Mouse (Mus musculus): ENCODE results near the gene Psmb5.

Gene Psmb5

GRCm38 (mm10) chr14:54576241-54577088 is 41.4 kb downstream of the Psmb5 start:
- Histone ChIP-seq H3K4me3 (replicated peaks; ENCODE audit: low read length) (peak overlapping the region; percentile 97), H3K27me3 (ENCODE audit: insufficient read depth, low read length) (no peaks in the 10 kb centered on the region), H3K9me3 (ENCODE audit: low read length) (no peaks in the 10 kb centered on the region), H3K4me1 (replicated peaks; ENCODE audit: low read depth, low read length) (peaks cover 60% of the 10 kb centered on the region), H3K36me3 (ENCODE audit: insufficient read depth, low read length) (peaks cover 39% of the 10 kb centered on the region)
- TF ChIP-seq NANOG (IDR thresholded peaks at IDR 0.05; ENCODE audit: borderline replicate concordance, low read length) (no peak), CTCF (conservative IDR thresholded peaks at IDR 0.05; ENCODE audit: low read length) (no peak)

GRCm38 (mm10) chr14:54575631-54576030 is 42.2 kb downstream of the Psmb5 start:
- Histone ChIP-seq H3K4me3 (replicated peaks; ENCODE audit: low read length) (peak overlapping the region; percentile 97), H3K4me1 (replicated peaks; ENCODE audit: low read depth, low read length) (peaks cover 65% of the 10 kb centered on the region), H3K27me3 (ENCODE audit: insufficient read depth, low read length) (no peaks in the 10 kb centered on the region), H3K36me3 (ENCODE audit: insufficient read depth, low read length) (peaks cover 47% of the 10 kb centered on the region), H3K9me3 (ENCODE audit: low read length) (no peaks in the 10 kb centered on the region)
- TF ChIP-seq POU5F1 (IDR thresholded peaks at IDR 0.05; ENCODE audit: borderline replicate concordance, low read length) = no peak
- no peak for TF ChIP-seq NANOG (IDR thresholded peaks at IDR 0.05; ENCODE audit: borderline replicate concordance, low read length)
- no peak for TF ChIP-seq CTCF (conservative IDR thresholded peaks at IDR 0.05; ENCODE audit: low read length)

GRCm38 (mm10) chr14:54575031-54575430 is 42.8 kb downstream of the Psmb5 start:
- no peak for TF ChIP-seq NANOG (IDR thresholded peaks at IDR 0.05; ENCODE audit: borderline replicate concordance, low read length)
- TF ChIP-seq CTCF (conservative IDR thresholded peaks at IDR 0.05; ENCODE audit: low read length) = no peak
- no peak for TF ChIP-seq POU5F1 (IDR thresholded peaks at IDR 0.05; ENCODE audit: borderline replicate concordance, low read length)
- H3K4me3 ChIP-seq (replicated peaks; ENCODE audit: low read length) = peak overlapping the region; percentile 97
- H3K27me3 ChIP-seq (ENCODE audit: insufficient read depth, low read length) = no peaks in the 10 kb centered on the region
- H3K4me1 ChIP-seq (replicated peaks; ENCODE audit: low read depth, low read length) = peaks cover 69% of the 10 kb centered on the region
- H3K36me3 ChIP-seq (ENCODE audit: insufficient read depth, low read length) = peaks cover 53% of the 10 kb centered on the region
- no peaks in the 10 kb centered on the region for H3K9me3 ChIP-seq (ENCODE audit: low read length)

- H3K4me1 ChIP-seq (replicated peaks; ENCODE audit: low read depth, low read length) = peaks cover 69% of the 10 kb centered on the region
- peak overlapping the region; percentile 97 for H3K4me3 ChIP-seq (replicated peaks; ENCODE audit: low read length)
- TF ChIP-seq NANOG (IDR thresholded peaks at IDR 0.05; ENCODE audit: borderline replicate concordance, low read length) = no peak
- no peak for TF ChIP-seq POU5F1 (IDR thresholded peaks at IDR 0.05; ENCODE audit: borderline replicate concordance, low read length)
- no peak for TF ChIP-seq CTCF (conservative IDR thresholded peaks at IDR 0.05; ENCODE audit: low read length)
- H3K27me3 ChIP-seq (ENCODE audit: insufficient read depth, low read length) = no peaks in the 10 kb centered on the region
- H3K36me3 ChIP-seq (ENCODE audit: insufficient read depth, low read length) = peaks cover 61% of the 10 kb centered on the region
- no peaks in the 10 kb centered on the region for H3K9me3 ChIP-seq (ENCODE audit: low read length)
These were observed 43.6 kb downstream of the Psmb5 start for GRCm38 (mm10) chr14:54574253-54574652.

- peaks cover 73% of the 10 kb centered on the region for H3K36me3 ChIP-seq (ENCODE audit: insufficient read depth, low read length)
- TF ChIP-seq NANOG (IDR thresholded peaks at IDR 0.05; ENCODE audit: borderline replicate concordance, low read length) (no peak), POU5F1 (IDR thresholded peaks at IDR 0.05; ENCODE audit: borderline replicate concordance, low read length) (no peak), CTCF (conservative IDR thresholded peaks at IDR 0.05; ENCODE audit: low read length) (no peak)
- H3K27me3 ChIP-seq (ENCODE audit: insufficient read depth, low read length) = no peaks in the 10 kb centered on the region
- peaks cover 69% of the 10 kb centered on the region for H3K4me1 ChIP-seq (replicated peaks; ENCODE audit: low read depth, low read length)
- H3K4me3 ChIP-seq (replicated peaks; ENCODE audit: low read length) = peak overlapping the region; percentile 97
- H3K9me3 ChIP-seq (ENCODE audit: low read length) = no peaks in the 10 kb centered on the region
These were observed 44.8 kb downstream of the Psmb5 start for GRCm38 (mm10) chr14:54572790-54573736.

GRCm38 (mm10) chr14:54572122-54572521 is 45.7 kb downstream of the Psmb5 start:
- TF ChIP-seq CTCF (conservative IDR thresholded peaks at IDR 0.05; ENCODE audit: low read length) (no peak), NANOG (IDR thresholded peaks at IDR 0.05; ENCODE audit: borderline replicate concordance, low read length) (no peak), POU5F1 (IDR thresholded peaks at IDR 0.05; ENCODE audit: borderline replicate concordance, low read length) (no peak)
- peaks cover 71% of the 10 kb centered on the region for H3K4me1 ChIP-seq (replicated peaks; ENCODE audit: low read depth, low read length)
- peaks cover 82% of the 10 kb centered on the region for H3K36me3 ChIP-seq (ENCODE audit: insufficient read depth, low read length)

GRCm38 (mm10) chr14:54569451-54570392 is 48.1 kb downstream of the Psmb5 start:
- H3K36me3 ChIP-seq (ENCODE audit: insufficient read depth, low read length) = peaks cover 85% of the 10 kb centered on the region
- TF ChIP-seq POU5F1 (IDR thresholded peaks at IDR 0.05; ENCODE audit: borderline replicate concordance, low read length) (no peak), NANOG (IDR thresholded peaks at IDR 0.05; ENCODE audit: borderline replicate concordance, low read length) (no peak), CTCF (conservative IDR thresholded peaks at IDR 0.05; ENCODE audit: low read length) (no peak)

More at GRCm38 (mm10) chr14:54572122-54572521, 45.7 kb downstream of the Psmb5 start:
- no peaks in the 10 kb centered on the region for H3K9me3 ChIP-seq (ENCODE audit: low read length)
- no peaks in the 10 kb centered on the region for H3K27me3 ChIP-seq (ENCODE audit: insufficient read depth, low read length)
- peak overlapping the region; percentile 97 for H3K4me3 ChIP-seq (replicated peaks; ENCODE audit: low read length)

More at GRCm38 (mm10) chr14:54569451-54570392, 48.1 kb downstream of the Psmb5 start:
- Histone ChIP-seq H3K4me1 (replicated peaks; ENCODE audit: low read depth, low read length) (peaks cover 72% of the 10 kb centered on the region), H3K27me3 (ENCODE audit: insufficient read depth, low read length) (no peaks in the 10 kb centered on the region), H3K9me3 (ENCODE audit: low read length) (no peaks in the 10 kb centered on the region), H3K4me3 (replicated peaks; ENCODE audit: low read length) (peak overlapping the region; percentile 52)

All from E14TG2a.4 (cell line).